Mouse (Mus musculus): ENCODE measurements around the gene Rnf43.

GRCm38 (mm10) chr11:87642865-87643264 is 19.7 kb upstream of the Rnf43 start:
- TF ChIP-seq CTCF (IDR thresholded peaks at IDR 0.05; ENCODE audit: control insufficient read depth, insufficient read depth, insufficient read length) (no peak), USF1 (IDR thresholded peaks at IDR 0.05; ENCODE audit: low read depth) (no peak)

Measured in C2C12 (cell line).